Mouse (Mus musculus): ENCODE measurements around the gene Rcbtb1.

GRCm38 (mm10) chr14:59230331-59230966 is 29.4 kb downstream of the Rcbtb1 start:
- TF ChIP-seq CTCF (IDR thresholded peaks at IDR 0.05; ENCODE audit: low read depth, low read length): no peak
- no peak for TF ChIP-seq GATA1 (IDR thresholded peaks at IDR 0.05; ENCODE audit: borderline replicate concordance, low read length)
- no peak for TF ChIP-seq GATA2 (IDR thresholded peaks at IDR 0.05; ENCODE audit: borderline replicate concordance, low read depth, low read length)
- TF ChIP-seq TAL1 (conservative IDR thresholded peaks at IDR 0.05; ENCODE audit: low read depth, low read length): no peak
